Comparison of ENCODE assay signal across 8 mouse cellular contexts in the genomic region with DNA sequence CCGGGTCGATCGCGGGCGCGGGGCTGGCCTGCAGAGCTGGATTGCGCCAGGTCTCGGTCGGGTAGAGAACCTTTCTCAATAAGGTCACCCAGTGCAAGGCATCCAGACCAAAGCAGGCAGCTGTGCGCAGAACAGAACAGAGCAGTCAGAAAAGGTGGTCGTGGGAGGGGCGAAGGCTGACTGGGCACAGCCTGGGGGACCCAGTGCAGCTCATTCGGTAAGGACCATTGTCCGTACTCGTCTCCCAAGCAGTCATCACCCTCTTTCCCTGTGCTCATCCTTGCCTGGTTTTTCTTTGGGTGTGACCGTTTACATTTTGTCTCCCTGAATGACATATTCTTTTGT. TPM values are rescaled to one million over a fixed set of nuclear protein-coding genes. Genes with fewer than 3 reads are reported as not detected.
DNase-seq lines count a peak whose midpoint lies in the region; ATAC-seq lines count a peak whose summit lies in the region.

No protein-coding gene starts in this region.

- H3K27ac ChIP-seq in neural tube, embryonic 11.5 days (ENCODE audit: low read depth, low read length) = no peak overlapping the region
- no peak overlapping the region for H3K27ac ChIP-seq in liver, embryonic 11.5 days (ENCODE audit: low read depth, low read length)
- no peak overlapping the region for H3K27ac ChIP-seq in stomach, embryonic 16.5 days (ENCODE audit: low read length)

- H3K27me3 ChIP-seq in erythroblast, embryonic 14.5 days (ENCODE audit: control insufficient read depth) = peaks cover 26% of the 10 kb centered on the region
- H3K27me3 ChIP-seq in neural tube, embryonic 11.5 days (ENCODE audit: control insufficient read depth, insufficient read depth, low read length) = no peaks in the 10 kb centered on the region
- H3K27me3 ChIP-seq in liver, embryonic 11.5 days (replicated peaks; ENCODE audit: control insufficient read depth, insufficient read depth, low read length) = peaks cover 9% of the 10 kb centered on the region; the same call in 1 of the 2 replicates
- no peaks in the 10 kb centered on the region for H3K27me3 ChIP-seq in stomach, embryonic 16.5 days (ENCODE audit: control insufficient read depth, insufficient read depth, low read length)

- peaks cover 48% of the 10 kb centered on the region for H3K4me1 ChIP-seq in erythroblast, embryonic 14.5 days (ENCODE audit: control insufficient read depth)
- peaks cover 24% of the 10 kb centered on the region for H3K4me1 ChIP-seq in neural tube, embryonic 11.5 days (ENCODE audit: control insufficient read depth, insufficient read depth, low read length)
- peaks cover 31% of the 10 kb centered on the region for H3K4me1 ChIP-seq in liver, embryonic 11.5 days (replicated peaks; ENCODE audit: control insufficient read depth, insufficient read depth, low read length)
- H3K4me1 ChIP-seq in stomach, embryonic 16.5 days (ENCODE audit: control insufficient read depth, insufficient read depth, low read length) = peaks cover 34% of the 10 kb centered on the region

- H3K9me3 ChIP-seq in erythroblast, embryonic 14.5 days (ENCODE audit: control insufficient read depth, low read length) = no peaks in the 10 kb centered on the region
- no peaks in the 10 kb centered on the region for H3K9me3 ChIP-seq in neural tube, embryonic 11.5 days (ENCODE audit: control insufficient read depth, low read length)
- H3K9me3 ChIP-seq in liver, embryonic 11.5 days (ENCODE audit: control insufficient read depth, low read length) = no peaks in the 10 kb centered on the region
- H3K9me3 ChIP-seq in stomach, embryonic 16.5 days (replicated peaks; ENCODE audit: control insufficient read depth, low read length) = no peaks in the 10 kb centered on the region; the same call in 1 of the 2 replicates

- no peaks in the 10 kb centered on the region for H3K36me3 ChIP-seq in erythroblast, embryonic 14.5 days (ENCODE audit: control insufficient read depth)
- no peaks in the 10 kb centered on the region for H3K36me3 ChIP-seq in neural tube, embryonic 11.5 days (ENCODE audit: control insufficient read depth, insufficient read depth, low read length)
- no peaks in the 10 kb centered on the region for H3K36me3 ChIP-seq in liver, embryonic 11.5 days (ENCODE audit: control insufficient read depth, insufficient read depth, low read length)
- no peaks in the 10 kb centered on the region for H3K36me3 ChIP-seq in stomach, embryonic 16.5 days (ENCODE audit: control insufficient read depth, insufficient read depth, low read length)

- 4% methylated on average over 16 of the region's 16 CpGs for WGBS in neural tube, embryonic 11.5 days
- WGBS in liver, embryonic 11.5 days = 8% methylated on average over 16 of the region's 16 CpGs
- 5% methylated on average over 16 of the region's 16 CpGs for WGBS in stomach, embryonic 16.5 days

- peak overlapping the region; percentile 57; the same call in 1 of the 2 replicates for H3K9ac ChIP-seq in neural tube, embryonic 11.5 days (ENCODE audit: low read length)
- peak overlapping the region; percentile 46; the same call in 1 of the 2 replicates for H3K9ac ChIP-seq in liver, embryonic 11.5 days (ENCODE audit: low read depth, low read length)
- peak overlapping the region; percentile 73 for H3K9ac ChIP-seq in stomach, embryonic 16.5 days (ENCODE audit: low read length)

- ATAC-seq in erythroblast, adult 5-6 weeks (replicated peaks; ENCODE audit: low FRiP score, poor library complexity, severe bottlenecking) = no peak
- peak; percentile 38; the same call in 1 of the 2 replicates for ATAC-seq in neural tube, embryonic 11.5 days (ENCODE audit: insufficient read depth, low FRiP score, low TSS enrichment)
- no peak; the same call in 1 of the 2 replicates for ATAC-seq in liver, embryonic 11.5 days (replicated peaks; ENCODE audit: low FRiP score)
- ATAC-seq in stomach, embryonic 16.5 days (ENCODE audit: insufficient read depth, low FRiP score) = no peak

- DNase-seq in neural tube, embryonic 11.5 days (ENCODE audit: low spot score) = no peak
- DNase-seq in neural tube, embryonic 10.5 days (ENCODE audit: extremely low spot score, low spot score) = no peak
- no peak for DNase-seq in liver, embryonic 11.5 days (ENCODE audit: low spot score)
- DNase-seq in cerebellum, postnatal 10 days = no peak
- no peak for DNase-seq in adrenal gland, adult (ENCODE audit: inconsistent age in 2 of 2, low spot score in 1 of 2)

- H3K4me2 ChIP-seq in neural tube, embryonic 11.5 days (ENCODE audit: low read depth) = peak overlapping the region; percentile 76
- peak overlapping the region; percentile 87 for H3K4me2 ChIP-seq in liver, embryonic 11.5 days
- H3K4me2 ChIP-seq in stomach, embryonic 16.5 days (ENCODE audit: low read depth, low read length) = peak overlapping the region; percentile 99

- H3K4me3 ChIP-seq in erythroblast, embryonic 14.5 days (replicated peaks) = peak overlapping the region; percentile 48
- H3K4me3 ChIP-seq in neural tube, embryonic 11.5 days (ENCODE audit: low read depth, low read length) = peak overlapping the region; percentile 98
- peak overlapping the region; percentile 63 for H3K4me3 ChIP-seq in liver, embryonic 11.5 days (ENCODE audit: low read depth, low read length)
- peak overlapping the region; percentile 84 for H3K4me3 ChIP-seq in stomach, embryonic 16.5 days (replicated peaks; ENCODE audit: low read length)

RNA-seq across cellular contexts. Expression of a gene that starts 0.7 kb away (rescaled TPM):
- 0.04 and 0.07 TPM in 2 replicates for polyA plus RNA-seq in erythroblast, embryonic 14.5 days (2012)
- total RNA-seq in erythroblast, adult 5-6 weeks (2015; ENCODE audit: low replicate concordance) = 1.3 and 1.7 TPM in 2 replicates
- 0.68 and 0.84 TPM in 2 replicates for total RNA-seq in erythroblast, adult 5-6 weeks (2017; ENCODE audit: low replicate concordance)
- 32.8 and 38.3 TPM in 2 replicates for polyA plus RNA-seq in neural tube, embryonic 11.5 days (2014; fragmentation: Nextera tagmentation; extraction: Ambion mirVana)
- 7.5 and 7.7 TPM in 2 replicates for polyA plus RNA-seq in liver, embryonic 11.5 days (2014; fragmentation: Nextera tagmentation; extraction: Ambion mirVana)
- polyA plus RNA-seq in stomach, embryonic 16.5 days (2015; fragmentation: Nextera tagmentation; extraction: Ambion mirVana) = 9.3 and 10.0 TPM in 2 replicates

Comparison
In these comparisons a context has a peak if more than half of its experiments do, and no peak if none do; other contexts are left out.
1. H3K4me3 ChIP-seq: peak in every context shown above with its lines; median percentile 98 in neural tube, embryonic 11.5 days; 84 in stomach, embryonic 16.5 days; 63 in liver, embryonic 11.5 days; 48 in erythroblast, embryonic 14.5 days.